Mouse (Mus musculus) telencephalon, adult 2 months (tissue): ENCODE measurements at regions not wholly inside any gene's neighbourhood (a gene's known extent, or its start where the extent isn't known, plus 50 kb on each side); places are given as distances from the start of the nearest gene placed in this dataset.

Source experiments
- DNase-seq: peaks from one replicate; pipeline ENCODE4 v3.0.0-alpha.2; 2011; ENCODE audit warnings: low read depth, low spot score

GRCm38 (mm10) chr15:49335523-49336040, 4549.1 kb upstream of the Gm7489 start:
- DNase-seq, result no peak

DNA sequence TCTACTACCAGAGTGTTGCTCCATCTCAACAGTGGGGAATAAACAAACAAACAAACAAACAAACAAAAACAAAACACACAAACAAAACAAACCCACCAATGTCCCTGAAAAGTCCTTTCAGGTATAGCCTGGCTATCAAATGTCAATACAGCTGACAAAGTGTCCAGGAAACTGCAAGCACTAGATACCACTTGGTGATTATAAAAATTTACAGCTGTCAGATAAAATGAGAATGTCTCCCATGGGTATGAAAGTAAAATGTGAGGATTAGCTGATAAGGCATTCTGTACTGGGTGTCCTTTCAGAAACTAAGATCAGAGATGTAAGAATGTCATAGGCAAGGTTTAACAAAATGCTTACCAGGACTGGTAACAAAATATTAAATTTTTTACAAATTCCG, 4537.7 kb upstream of the Gm7489 start:
- DNase-seq, result no peak

DNA sequence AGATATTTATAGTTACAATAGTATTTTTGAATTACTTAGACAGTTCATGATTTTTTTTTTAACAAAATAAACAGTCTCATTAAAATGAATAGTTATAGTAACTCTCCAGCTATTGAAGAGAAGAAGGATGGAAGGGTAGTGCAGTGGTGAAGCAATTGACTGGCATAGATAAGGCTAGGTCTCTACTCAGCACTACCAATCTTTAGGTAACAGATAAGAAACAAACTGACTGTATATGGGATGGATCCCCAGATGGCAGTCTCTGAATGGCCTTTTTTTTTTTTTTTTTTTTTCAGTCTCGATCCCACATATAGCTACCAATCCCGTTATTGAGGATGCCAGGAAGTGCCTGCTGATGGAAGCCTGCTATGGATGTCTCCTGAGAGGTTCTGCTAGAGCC, 4528.6 kb upstream of the Gm7489 start:
- no peak for DNase-seq

- DNase-seq, result peak; percentile 17
Measured at GRCm38 (mm10) chr15:49395966-49396365, 4488.7 kb upstream of the Gm7489 start.

GRCm38 (mm10) chr15:49413665-49414064, 4471.0 kb upstream of the Gm7489 start:
- DNase-seq, result no peak

DNA sequence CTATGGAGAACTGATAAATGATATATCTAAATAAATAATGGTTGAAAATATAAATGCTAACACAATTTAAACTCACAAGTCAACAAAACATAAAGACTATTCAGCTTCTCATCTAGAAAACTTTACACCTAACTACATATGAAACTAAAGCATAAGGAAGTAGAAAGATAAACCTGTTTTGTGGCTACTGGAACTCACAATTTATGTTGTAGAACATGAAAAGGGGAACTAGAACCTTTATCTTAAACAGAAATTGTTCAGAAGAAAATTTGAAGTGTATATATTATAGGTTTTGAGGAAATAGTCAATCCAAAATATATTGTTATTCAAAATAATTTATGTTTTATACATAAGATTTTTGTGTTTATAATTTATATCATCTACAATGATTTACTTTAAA, 4433.4 kb upstream of the Gm7489 start:
- DNase-seq, result no peak

- no peak for DNase-seq
Measured at GRCm38 (mm10) chr15:49484582-49484981, 4400.1 kb upstream of the Gm7489 start.

GRCm38 (mm10) chr15:49492836-49493235, 4391.9 kb upstream of the Gm7489 start:
- no peak for DNase-seq

- DNase-seq, result no peak
Measured at GRCm38 (mm10) chr15:49501821-49502220, 4382.9 kb upstream of the Gm7489 start.
